Mouse (Mus musculus): ENCODE results near the gene Mfap1a. TPM values are rescaled to one million over a fixed set of nuclear protein-coding genes. Genes with fewer than 3 reads are reported as not detected.
"Not testable (repeated sequence)": the region's sequence is repeated elsewhere in the genome, so short reads cannot be mapped to it uniquely, and the experiment has no call there.

Mfap1a gene
- 10 to 100 TPM; 32.0 to 33.1 TPM for total RNA-seq (2021)
- long read RNA-seq, experiment 1, full-length matches to known transcripts, result 44 of 49 reads
- long read RNA-seq, experiment 1, partial matches to known transcripts, result 2 of 49 reads
- long read RNA-seq, experiment 1, other reads (novel, unspliced or antisense), result 3 of 49 reads
- long read RNA-seq, experiment 2, full-length matches to known transcripts, result 14 of 16 reads
- long read RNA-seq, experiment 2, partial matches to known transcripts, result 0 of 16 reads
- long read RNA-seq, experiment 2, other reads (novel, unspliced or antisense), result 2 of 16 reads

DNA sequence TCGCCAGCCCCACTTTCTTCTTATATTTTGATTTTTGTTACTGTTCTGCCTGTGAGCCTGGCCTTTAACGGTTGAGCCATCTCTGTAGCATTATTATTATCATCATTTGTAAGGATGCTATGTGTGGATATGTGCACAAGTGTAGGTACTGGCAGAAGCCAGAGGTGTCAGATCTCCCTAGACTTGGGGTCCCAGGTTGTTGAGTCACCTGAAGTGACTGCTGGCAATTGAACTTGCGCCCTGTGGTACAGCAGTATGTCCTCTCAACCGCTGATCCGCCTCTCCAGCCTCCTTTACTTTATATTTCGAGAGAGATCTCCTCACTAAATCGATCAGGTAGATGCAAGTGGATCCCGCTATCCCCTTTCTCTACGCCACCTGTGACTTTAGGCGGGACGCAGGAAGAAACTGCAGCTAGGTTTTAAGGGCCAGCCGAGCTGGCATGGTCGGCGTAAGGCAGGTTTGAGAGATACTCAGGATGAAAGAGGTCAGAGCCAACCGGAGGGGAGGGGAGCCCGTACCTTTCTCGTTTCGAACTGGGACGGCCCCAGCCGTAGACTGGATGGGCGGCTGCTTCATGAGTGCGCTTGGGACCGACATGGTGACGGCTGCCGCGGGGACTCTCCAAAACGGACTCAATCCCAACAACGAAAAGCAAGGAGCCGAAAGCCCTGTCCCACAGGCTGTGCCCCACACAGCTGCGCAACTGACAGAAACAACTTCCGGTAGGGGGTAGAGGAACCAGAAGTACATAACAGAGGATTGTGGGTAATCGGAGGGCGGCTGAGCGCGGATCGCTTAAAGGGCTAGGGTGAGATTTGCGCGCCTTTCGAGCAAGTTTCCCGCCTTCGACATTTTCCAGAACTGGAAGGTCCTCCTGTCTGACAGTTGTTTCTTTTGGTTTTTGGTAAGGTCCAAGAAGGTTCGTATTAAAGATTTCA is at the start of gene Mfap1a, which contains the start of gene Wdr76:
Gene Mfap1a, minus strand, starts transcription at position 724 of the 941 bp plus-strand sequence.
Gene Wdr76, plus strand, starts transcription at position 782 of the 941 bp plus-strand sequence.
- peak; percentile 85 to 89 for DNase-seq

DNA sequence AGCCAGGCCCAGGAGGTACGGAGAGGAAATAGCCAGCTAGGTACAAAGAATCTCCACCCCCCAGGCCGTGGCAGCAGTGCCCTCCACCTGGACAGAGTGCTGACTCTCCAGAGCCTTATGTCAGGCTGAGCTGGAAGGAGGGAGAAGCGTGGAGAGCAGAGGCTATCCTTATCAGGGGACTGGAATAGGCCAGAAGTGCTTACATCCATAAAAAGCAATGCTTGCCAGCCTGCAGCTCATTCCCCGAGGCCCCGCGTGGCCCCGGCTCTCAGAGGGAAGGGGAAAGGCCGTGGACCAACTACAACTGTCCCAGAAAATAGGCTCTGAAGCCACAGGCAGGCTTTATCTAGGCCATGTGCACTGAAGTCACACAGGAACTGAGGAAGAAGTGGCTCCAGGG is 44.8 kb upstream of the Mfap1a start:
- no peak for DNase-seq

DNA sequence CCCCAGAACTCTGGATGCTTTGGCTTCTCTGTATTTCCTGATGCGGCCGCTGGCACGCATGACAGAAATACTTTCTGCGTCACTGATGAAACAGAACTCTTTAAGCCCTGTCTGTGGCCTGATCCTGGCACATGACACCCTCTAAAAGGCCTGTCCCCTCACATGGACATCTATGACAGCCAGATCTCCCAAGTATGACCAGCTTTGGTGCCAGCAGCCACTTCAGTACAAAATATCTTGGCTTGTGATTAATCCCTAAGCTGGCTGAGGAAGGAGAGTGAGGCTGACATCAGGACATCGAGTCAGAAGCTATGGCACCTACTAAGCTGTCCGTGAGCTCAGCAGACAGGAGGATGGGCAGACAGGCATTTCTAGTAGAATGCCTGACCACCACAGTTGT is 43.2 kb upstream of the Mfap1a start:
- no peak for DNase-seq

DNA sequence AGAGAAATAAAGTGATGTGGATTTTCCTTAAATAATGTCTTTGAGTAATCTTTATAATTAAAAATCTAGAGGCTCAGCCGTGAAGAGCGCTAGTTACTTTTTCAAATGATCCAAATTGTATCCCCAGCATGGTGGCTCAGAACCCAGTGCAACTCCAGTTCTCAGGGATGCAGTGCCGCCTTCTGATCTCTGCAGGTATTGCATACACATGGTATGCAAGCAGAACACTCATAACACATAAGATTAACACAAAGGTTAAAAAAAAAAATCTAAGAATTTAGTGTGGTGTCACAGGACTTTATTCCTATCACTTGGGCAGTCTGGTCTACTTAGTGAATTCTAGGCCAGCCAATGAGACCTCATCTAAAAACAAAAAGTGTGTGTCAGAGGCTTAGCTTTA is 38.4 kb upstream of the Mfap1a start:
- DNase-seq, result no peak

DNA sequence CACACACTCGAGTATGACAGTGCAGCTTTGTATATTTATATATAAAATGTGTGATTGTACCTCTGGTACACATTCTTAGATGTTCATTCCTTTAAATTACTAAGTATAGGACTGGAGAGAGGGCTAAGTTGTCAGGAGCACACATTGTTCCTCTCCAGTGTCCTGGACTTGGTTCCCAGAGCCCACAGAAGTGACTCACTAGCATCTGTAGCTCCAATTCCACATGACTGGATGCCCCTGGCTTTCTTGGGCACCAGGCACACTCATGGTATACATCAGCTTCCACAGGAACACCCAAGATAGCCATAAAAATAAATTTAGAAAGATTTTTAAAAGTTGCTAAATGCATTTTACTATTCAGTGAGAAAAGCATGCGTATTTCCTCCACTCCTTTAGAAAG is 18.6 kb upstream of the Mfap1a start:
- no peak for DNase-seq

DNA sequence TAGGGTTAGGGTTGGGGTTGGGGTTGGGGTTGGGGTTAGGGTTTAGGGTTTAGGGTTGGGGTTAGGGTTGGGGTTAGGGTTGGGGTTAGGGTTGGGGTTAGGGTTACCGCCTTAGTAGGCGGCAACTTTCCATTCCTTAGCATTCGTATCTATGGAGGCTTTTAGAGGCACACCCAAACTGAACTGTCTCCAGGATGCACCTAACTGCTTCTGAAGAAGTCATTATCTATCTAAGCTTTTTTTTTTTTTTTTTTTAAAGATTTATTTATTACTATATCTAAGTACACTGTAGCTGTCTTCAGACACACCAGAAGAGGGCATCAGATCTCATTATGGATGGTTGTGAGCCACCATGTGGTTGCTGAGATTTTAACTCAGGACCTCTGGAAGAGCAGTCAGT is 16.4 kb upstream of the Mfap1a start:
- not testable (repeated sequence) for DNase-seq

DNA sequence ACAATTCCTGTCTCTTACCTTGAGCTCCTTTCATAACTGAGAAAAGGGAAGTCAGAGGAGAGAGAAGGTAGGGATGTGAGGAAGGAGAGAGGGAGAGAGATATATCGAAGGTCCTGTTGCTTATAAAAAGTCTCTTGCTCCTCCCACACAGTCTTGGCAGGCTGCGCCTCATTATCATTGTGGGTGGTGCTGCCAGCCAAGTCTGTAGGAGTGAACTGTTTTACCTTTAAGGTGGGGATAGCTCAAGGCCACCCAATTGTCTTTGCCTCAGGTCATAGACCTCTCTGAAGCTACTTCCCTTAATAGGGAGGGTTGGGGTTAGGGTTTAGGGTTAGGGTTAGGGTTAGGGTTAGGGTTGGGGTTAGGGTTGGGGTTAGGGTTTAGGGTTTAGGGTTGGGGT is 15.5 kb upstream of the Mfap1a start:
- DNase-seq, result no peak

DNA sequence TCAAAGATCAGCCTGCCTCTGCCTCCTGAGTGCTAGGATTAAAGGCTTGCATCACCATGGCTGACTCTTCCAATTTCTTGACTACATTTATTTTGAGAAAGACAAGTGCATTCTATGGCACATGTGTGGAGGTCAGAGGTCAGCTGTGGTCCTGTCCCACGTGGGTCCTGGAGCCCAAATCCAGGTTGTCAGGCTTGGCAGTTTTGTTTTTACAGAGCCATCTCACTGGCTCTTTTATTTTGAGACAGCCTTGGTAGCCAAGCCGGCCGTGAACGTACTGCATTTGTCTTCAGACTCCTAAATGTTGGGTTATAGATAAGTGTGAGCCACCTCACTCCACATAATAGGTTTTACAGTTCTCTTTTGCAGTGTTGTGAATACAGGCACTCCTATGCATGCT is 12.2 kb upstream of the Mfap1a start:
- DNase-seq, result not testable (repeated sequence)

DNA sequence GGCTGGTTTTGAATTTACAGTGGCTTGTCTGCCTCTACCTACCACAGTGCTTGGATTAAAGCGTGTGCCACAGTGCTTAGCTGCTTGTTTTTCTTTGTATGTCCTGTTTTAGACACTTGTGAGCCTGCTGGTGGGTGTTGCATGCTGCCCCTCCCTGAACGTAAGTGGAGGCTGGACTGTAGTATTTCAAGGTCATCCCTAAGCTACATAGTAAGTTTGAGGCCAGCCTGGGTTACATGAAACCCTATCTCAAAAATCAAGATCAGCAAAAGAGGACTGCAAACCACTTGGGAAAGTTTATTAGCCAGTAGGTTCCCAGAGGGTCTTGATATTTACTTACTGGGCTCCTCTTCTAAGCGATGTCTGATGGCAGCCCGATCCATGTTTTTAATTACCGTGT is 11.6 kb upstream of the Mfap1a start:
- DNase-seq, result no peak

DNA sequence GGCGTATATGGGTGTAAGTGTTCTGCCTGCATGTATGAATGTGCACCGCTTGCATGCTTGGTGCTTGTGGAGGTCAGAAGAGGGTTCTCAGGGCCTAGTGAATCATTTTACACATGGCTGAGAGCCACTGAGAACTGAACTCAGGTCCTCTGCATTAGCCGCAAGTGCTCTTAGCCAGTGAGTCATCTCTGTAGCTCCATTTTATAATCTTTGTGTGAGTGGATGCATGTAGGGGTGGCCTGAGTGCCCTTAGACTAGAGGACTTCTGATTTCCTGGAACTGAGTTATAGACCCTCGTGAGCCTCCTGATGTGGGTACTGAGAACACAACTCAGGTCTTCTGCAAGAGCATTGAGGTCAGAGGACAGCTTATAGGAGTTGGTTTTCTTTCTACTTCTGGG is 7.7 kb upstream of the Mfap1a start:
- DNase-seq, result no peak

DNA sequence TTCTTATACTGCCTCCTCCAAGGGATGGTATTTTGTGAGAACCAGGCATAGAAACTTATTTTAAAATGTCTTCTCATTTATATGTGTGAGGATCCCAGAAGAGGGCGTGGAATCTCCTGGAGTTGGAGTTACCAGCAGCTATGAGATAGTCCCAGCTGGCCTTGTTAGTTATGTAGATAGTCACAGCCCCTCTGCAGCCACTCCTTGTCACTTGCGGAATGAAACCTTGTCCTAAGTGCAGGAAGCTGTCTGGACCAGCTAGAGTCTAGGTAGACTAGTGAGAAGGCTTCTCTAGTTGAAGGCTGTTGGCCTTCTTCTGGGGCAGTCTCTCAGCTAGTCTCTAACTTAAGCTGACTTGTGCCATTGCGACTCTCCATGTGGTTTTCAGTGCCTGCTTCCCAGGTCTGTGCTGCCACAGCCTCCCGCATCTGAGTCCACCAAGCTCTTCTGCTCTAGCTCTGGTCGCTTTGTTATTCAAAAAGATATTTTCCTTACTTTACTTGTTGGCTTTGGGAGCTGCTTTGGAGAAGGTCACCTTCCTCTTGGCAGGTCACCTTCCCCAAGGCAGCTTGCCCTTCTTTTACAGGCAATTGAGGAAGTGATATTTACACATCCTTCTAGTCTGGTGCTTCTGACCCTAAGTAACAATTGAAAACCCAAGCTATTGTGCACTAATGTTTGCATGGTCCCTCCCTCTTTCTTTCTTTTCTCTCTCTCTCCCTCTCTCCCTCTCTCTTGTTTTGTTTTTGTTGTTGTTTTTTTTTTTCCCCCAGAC is 6.7 kb upstream of the Mfap1a start:
- DNase-seq, result not testable (repeated sequence)

DNA sequence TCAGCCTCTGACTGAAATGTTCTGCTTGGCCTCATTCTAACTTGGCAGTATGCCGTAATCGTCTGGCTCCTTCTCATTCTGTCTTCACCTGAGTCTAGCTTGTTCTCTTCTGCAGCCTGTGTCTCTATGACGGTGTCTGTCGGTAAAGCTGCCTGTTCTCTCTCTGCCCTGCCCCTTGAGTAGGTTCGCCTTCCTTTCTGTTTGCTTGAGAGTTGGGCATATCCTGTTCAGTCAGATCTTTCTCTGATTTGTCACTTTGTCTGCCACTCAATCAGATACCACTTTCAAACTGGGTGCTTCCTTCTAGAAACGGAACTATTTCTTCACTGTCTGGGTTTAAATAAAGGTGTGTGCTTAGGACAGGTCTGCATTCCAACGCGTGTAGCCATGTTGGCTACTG is 4.9 kb upstream of the Mfap1a start:
- no peak for DNase-seq

DNA sequence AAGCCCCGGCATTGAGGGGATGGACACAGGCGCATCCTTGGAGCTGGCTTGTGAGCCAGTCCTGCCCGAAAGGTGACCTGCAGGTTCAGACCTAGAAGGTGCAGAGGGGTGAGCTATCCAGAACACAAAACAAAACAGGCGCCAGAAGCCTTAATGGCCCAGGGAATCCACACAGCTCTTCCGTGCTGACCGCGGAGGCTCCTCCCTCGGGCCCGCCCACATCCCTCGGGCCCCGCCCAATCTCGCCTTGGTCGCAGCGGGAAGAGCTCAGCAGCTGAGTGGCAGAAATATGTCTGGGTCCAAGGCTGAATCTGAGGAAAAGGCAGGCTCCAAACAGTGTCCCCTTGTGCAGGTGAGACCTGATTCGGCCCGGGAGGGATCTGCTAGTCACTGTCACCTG is 3.1 kb upstream of the Mfap1a start:
- peak; percentile 83 to 90 for DNase-seq

DNA sequence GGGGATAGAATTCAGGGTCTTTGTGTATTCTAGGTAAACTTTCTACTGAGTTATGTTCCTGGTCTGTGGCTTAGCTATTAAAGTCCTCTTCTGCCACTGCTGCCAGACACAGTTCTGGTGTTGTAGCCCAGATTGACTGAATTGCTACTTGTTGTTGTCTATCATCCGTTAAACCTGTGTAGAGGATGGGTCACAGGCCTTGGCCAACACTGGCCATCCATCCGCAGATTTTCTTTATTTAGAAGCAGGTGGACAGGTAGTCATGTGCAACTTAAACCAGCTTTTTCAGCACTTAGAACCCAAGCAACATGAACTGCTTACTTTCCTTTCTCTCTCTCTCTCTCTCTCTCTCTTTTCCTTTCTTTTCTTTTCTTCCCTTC is 1.5 kb upstream of the Mfap1a start:
- DNase-seq, result no peak

DNA sequence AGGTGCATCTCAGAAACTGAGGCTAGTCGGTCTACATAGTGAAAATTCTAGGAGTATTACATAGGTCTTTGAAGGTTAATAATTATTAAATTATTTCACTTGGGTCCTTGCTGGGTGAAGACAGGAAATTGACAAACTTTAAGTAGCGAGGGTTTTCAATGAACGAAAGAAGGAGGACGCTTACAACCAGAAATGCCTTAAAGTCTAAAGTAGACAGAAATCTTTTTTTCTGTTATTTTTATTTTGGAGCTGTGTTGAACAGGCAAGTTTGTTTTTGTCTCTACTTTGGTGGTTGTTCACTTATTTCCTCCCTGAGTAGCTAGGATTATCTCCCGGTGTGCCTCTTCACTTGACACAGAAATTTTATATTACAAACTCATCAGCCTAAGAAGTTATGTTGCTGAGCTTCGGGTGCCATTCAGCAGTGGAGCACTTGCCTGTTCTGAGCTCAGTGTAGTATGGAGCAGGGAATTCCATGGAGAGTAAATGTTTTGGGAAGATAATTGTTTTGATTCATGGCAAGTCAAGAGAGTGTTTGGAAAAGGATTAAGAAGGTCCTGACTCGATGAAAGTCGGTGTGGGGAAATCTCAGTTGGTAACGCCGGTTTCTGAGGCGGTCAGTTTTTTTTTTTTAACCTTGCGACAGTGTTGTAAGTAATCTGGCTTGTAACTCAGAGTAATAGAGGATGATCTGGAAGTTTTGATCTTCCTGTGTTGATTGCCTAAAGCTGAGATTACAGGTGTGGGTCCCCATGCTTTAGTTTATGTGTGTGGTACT is 897 bp upstream of the Mfap1a start:
- no peak for DNase-seq

DNA sequence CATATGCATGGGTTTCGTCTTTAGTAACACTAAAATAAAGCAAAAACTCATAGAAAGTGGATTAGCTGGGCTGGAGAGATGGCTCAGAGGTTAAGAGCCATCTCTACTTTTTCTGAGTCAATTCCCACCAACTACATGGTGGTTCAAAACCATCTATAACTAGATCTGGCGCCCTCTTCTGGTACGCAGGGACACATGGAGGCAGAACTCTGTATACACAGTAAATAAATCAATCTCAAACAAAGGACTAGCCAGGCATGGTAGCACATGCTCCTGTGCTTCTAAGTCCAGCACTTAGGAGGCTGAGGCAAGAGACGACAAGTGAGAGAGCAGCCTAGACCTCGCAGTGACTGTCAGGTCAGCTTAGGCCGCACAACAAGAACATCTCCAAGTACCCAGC is 4.9 kb downstream of the Mfap1a start:
- not testable (repeated sequence) for DNase-seq

DNA sequence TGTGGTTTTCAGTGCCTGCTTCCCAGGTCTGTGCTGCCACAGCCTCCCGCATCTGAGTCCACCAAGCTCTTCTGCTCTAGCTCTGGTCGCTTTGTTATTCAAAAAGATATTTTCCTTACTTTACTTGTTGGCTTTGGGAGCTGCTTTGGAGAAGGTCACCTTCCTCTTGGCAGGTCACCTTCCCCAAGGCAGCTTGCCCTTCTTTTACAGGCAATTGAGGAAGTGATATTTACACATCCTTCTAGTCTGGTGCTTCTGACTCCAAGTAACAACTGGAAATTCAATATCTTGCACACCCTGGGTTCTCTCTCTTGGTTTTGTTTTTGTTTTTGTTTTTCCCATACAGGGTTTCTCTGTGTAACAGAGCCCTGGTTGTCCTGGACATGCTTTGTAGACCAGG is 22.1 kb downstream of the Mfap1a start:
- DNase-seq, result not testable (repeated sequence)

DNA sequence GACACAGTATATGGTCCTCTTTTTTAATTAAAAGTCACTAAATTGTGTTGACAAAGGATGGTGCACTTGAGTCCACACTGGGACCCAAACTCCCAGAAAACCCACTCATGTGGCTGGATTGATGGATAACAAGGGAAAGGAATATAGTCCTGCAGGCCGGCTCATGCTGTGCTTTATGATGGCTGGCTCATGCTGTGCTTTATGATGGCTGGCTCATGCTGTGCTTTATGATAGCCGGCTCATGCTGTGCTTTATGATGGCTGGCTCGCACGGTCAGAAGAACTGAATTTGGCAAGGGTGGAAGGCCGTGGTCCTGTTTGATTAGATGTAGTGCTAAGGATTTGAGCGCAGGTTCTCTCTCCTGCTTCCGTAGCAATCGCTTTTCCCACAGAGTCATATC is 22.9 kb downstream of the Mfap1a start:
- DNase-seq, result no peak

DNA sequence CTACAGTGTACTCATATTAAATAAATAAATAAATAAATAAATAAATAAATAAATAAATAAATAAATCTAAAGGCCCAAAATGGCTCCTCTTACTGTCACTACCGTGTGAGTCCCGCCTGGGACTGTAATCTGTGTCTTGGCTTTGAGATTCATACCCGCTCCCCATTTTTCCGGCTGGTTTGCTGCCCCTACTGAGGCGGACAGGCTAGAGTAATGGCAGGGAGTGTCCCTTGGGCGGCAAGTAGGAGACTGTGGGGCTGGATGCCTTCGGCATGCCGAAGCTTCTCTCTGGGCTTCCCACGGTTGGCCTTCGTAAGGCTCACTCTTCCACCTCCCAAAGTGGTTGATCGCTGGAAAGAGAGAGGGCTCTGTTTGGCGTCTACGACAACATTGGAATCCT is 25.5 kb downstream of the Mfap1a start:
- DNase-seq, result not testable (repeated sequence)

DNA sequence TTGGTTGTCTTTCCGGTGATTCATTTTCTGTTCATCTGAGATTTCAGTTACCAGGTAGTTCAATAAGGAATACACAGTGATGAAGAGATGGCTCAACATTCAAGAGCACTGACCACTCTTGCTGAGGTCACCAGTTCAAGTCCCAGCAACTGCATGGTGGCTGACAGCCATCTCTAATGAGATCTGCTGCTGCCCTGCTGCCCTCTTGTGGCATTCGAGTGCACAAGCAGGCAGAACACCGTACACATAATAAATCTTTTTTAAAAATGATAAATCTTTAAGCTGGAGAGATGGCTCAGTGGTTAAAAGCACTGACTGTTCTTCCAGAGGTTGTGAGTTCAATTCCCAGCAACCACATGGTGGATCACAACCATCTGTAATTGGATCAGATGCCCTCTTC is 26.0 kb downstream of the Mfap1a start:
- DNase-seq, result peak; percentile 20 to 61

DNA sequence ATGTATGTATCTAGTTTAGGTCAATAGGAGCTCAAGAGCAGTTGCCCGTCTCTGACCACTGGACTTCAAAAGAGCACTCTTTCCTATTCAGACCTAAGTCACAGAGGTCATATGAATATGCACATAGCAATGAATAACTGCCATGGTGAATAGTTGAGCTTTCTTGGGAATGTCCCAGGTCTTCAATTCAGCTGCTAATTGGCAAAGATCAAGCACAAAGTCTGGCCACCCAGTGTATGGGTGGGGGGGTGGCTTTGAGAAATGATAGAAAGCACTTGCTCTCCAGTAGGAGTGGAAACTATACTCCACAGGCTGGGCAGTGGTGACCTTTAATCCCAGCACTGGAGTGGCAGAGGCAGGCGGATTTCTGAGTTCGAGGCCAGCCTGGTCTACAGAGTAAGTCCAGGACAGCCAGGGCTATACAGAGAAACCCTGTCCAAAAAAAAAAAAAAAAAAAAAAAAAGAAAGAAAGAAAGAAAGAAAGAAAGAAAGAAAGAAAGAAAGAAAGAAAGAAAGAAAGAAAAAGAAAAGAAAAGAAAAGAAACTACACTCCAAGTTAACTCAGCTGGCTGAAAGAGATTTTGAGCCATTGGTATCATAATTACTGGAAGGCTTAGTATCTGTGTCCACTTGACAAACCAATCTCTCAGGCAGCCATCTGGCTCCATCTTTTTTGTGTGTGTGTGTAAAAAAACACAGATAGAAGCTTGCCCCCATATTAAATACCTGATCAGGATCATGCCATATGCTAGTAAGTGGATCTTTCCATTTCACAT is 28.8 kb downstream of the Mfap1a start:
- no peak for DNase-seq

Measured in adrenal gland, postnatal 36 days (tissue).